Mouse (Mus musculus) erythroblast, embryonic 14.5 days (primary cell): ENCODE measurements at regions not wholly inside any gene's neighbourhood (a gene's known extent, or its start where the extent isn't known, plus 50 kb on each side); places are given as distances from the start of the nearest gene placed in this dataset.

Experiments
- GATA1 ChIP-seq: IDR thresholded peaks from 2 replicates; pipeline ENCODE4 v1.6.1; 2012; ENCODE audit warnings: low read length, inconsistent platforms, mixed read lengths
- TAL1 ChIP-seq: IDR thresholded peaks from 3 replicates; pipeline ENCODE4 v1.6.1; 2012; ENCODE audit warnings: low read length, inconsistent platforms, mixed read lengths

DNA sequence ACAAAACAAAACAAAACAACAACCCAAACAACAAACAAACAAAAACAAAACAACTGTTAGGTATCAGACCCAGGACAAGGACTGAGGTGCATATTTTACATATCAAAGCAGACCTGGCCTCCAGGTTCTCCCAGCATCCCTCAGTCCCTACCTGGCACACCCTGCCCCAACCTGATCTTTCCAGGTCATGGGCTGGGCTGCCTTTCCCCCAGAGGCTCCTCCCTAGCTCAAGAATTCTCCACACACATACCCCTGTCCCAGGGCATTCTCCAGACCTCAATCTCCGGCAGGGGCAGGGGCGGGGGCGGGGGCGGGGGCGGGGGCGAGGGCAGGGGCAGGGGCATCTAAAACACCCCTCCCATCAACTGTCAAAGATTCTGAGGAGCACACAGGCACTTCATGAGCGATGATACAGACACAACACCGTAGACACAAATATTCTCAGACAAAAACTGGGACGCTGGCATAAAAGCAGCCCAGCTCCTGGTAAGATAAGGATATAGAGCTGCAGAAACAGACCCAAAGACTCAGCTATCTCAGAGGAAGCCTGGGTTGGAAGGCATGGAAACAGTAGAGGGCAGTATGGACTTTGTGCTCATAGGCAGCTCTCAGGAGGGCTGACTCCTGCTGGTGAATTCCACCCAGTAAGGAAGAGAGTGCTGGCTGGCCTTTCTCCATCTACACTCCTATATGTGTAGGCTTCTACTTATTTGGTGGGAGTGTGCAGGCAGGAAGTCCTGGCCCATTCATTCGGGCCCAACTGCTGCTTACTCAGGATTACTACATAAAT is 337.7 kb upstream of the Nr5a2 start:
- no peak for TF ChIP-seq GATA1
- no peak for TF ChIP-seq TAL1
